Mouse (Mus musculus): ENCODE measurements around the gene Slc8a1. TPM values are rescaled to one million over a fixed set of nuclear protein-coding genes. Genes with fewer than 3 reads are reported as not detected.

Gene Slc8a1
- polyA plus RNA-seq, 1 experiment from 2014 or later, result 6.6 TPM

- ATAC-seq (ENCODE audit: insufficient read depth, low FRiP score), result no peak
- Histone ChIP-seq H3K4me2 (ENCODE audit: low read depth, low read length) (no peak overlapping the region), H3K4me1 (ENCODE audit: control insufficient read depth, insufficient read depth, low read length) (0 out of 2 replicates have a peak, but pooled peaks cover 2% of the 10 kb centered on the region), H3K36me3 (ENCODE audit: control insufficient read depth, insufficient read depth, low read length) (no peaks in the 10 kb centered on the region), H3K9me3 (replicated peaks; ENCODE audit: control insufficient read depth, low read length) (no peaks in the 10 kb centered on the region), H3K27ac (ENCODE audit: low read length) (no peak overlapping the region), H3K9ac (ENCODE audit: low read length) (no peak overlapping the region), H3K4me3 (replicated peaks; ENCODE audit: low read length) (no peak overlapping the region), H3K27me3 (ENCODE audit: control insufficient read depth, insufficient read depth, low read length) (no peaks in the 10 kb centered on the region)
- 86% methylated on average over 12 of the region's 12 CpGs for WGBS
Observed at GRCm38 (mm10) chr17:81542313-81543185, 195.6 kb downstream of the Slc8a1 start.

- Histone ChIP-seq H3K4me2 (ENCODE audit: low read depth, low read length) (no peak overlapping the region), H3K9ac (ENCODE audit: low read length) (no peak overlapping the region), H3K4me1 (ENCODE audit: control insufficient read depth, insufficient read depth, low read length) (0 out of 2 replicates have a peak, but pooled peaks cover 4% of the 10 kb centered on the region), H3K27ac (ENCODE audit: low read length) (no peak overlapping the region), H3K4me3 (replicated peaks; ENCODE audit: low read length) (no peak overlapping the region), H3K36me3 (ENCODE audit: control insufficient read depth, insufficient read depth, low read length) (no peaks in the 10 kb centered on the region), H3K27me3 (ENCODE audit: control insufficient read depth, insufficient read depth, low read length) (no peaks in the 10 kb centered on the region), H3K9me3 (replicated peaks; ENCODE audit: control insufficient read depth, low read length) (no peaks in the 10 kb centered on the region)
- ATAC-seq (ENCODE audit: insufficient read depth, low FRiP score), result no peak
- 58% methylated on average over 9 of the region's 9 CpGs for WGBS
Observed at GRCm38 (mm10) chr17:81538163-81539160, 199.7 kb downstream of the Slc8a1 start.

GRCm38 (mm10) chr17:81536093-81536492 lies 202.1 kb downstream of the Slc8a1 start:
- Histone ChIP-seq H3K9me3 (replicated peaks; ENCODE audit: control insufficient read depth, low read length) (no peaks in the 10 kb centered on the region), H3K4me3 (replicated peaks; ENCODE audit: low read length) (no peak overlapping the region), H3K9ac (ENCODE audit: low read length) (no peak overlapping the region), H3K27ac (ENCODE audit: low read length) (no peak overlapping the region), H3K4me2 (ENCODE audit: low read depth, low read length) (no peak overlapping the region), H3K4me1 (ENCODE audit: control insufficient read depth, insufficient read depth, low read length) (0 out of 2 replicates have a peak, but pooled peaks cover 4% of the 10 kb centered on the region), H3K36me3 (ENCODE audit: control insufficient read depth, insufficient read depth, low read length) (no peaks in the 10 kb centered on the region), H3K27me3 (ENCODE audit: control insufficient read depth, insufficient read depth, low read length) (no peaks in the 10 kb centered on the region)
- 83% methylated on average over 3 of the region's 3 CpGs for WGBS
- no peak for ATAC-seq (ENCODE audit: insufficient read depth, low FRiP score)

GRCm38 (mm10) chr17:81529849-81530248 lies 208.3 kb downstream of the Slc8a1 start:
- 58% methylated on average over 2 of the region's 2 CpGs for WGBS
- Histone ChIP-seq H3K4me2 (ENCODE audit: low read depth, low read length) (no peak overlapping the region), H3K9me3 (replicated peaks; ENCODE audit: control insufficient read depth, low read length) (no peaks in the 10 kb centered on the region), H3K27me3 (ENCODE audit: control insufficient read depth, insufficient read depth, low read length) (no peaks in the 10 kb centered on the region), H3K27ac (ENCODE audit: low read length) (no peak overlapping the region), H3K4me1 (ENCODE audit: control insufficient read depth, insufficient read depth, low read length) (no peaks in the 10 kb centered on the region), H3K9ac (ENCODE audit: low read length) (no peak overlapping the region), H3K36me3 (ENCODE audit: control insufficient read depth, insufficient read depth, low read length) (no peaks in the 10 kb centered on the region), H3K4me3 (replicated peaks; ENCODE audit: low read length) (no peak overlapping the region)
- no peak for ATAC-seq (ENCODE audit: insufficient read depth, low FRiP score)

- no peak overlapping the region for H3K4me3 ChIP-seq (replicated peaks; ENCODE audit: low read length)
- H3K36me3 ChIP-seq (ENCODE audit: control insufficient read depth, insufficient read depth, low read length), result no peaks in the 10 kb centered on the region
- no peak overlapping the region for H3K4me2 ChIP-seq (ENCODE audit: low read depth, low read length)
- ATAC-seq (ENCODE audit: insufficient read depth, low FRiP score), result no peak
- H3K9ac ChIP-seq (ENCODE audit: low read length), result no peak overlapping the region
- WGBS, result 76% methylated on average over 4 of the region's 4 CpGs
- no peaks in the 10 kb centered on the region for H3K27me3 ChIP-seq (ENCODE audit: control insufficient read depth, insufficient read depth, low read length)
- no peak overlapping the region for H3K27ac ChIP-seq (ENCODE audit: low read length)
- H3K4me1 ChIP-seq (ENCODE audit: control insufficient read depth, insufficient read depth, low read length), result no peaks in the 10 kb centered on the region
- H3K9me3 ChIP-seq (replicated peaks; ENCODE audit: control insufficient read depth, low read length), result no peaks in the 10 kb centered on the region
Observed at GRCm38 (mm10) chr17:81528940-81529339, 209.2 kb downstream of the Slc8a1 start.

GRCm38 (mm10) chr17:81526463-81526862 lies 211.7 kb downstream of the Slc8a1 start:
- WGBS, result 88% methylated on average over 3 of the region's 3 CpGs
- no peaks in the 10 kb centered on the region for H3K9me3 ChIP-seq (replicated peaks; ENCODE audit: control insufficient read depth, low read length)
- no peak overlapping the region for H3K4me3 ChIP-seq (replicated peaks; ENCODE audit: low read length)
- no peak for ATAC-seq (ENCODE audit: insufficient read depth, low FRiP score)
- H3K4me2 ChIP-seq (ENCODE audit: low read depth, low read length), result no peak overlapping the region
- H3K36me3 ChIP-seq (ENCODE audit: control insufficient read depth, insufficient read depth, low read length), result no peaks in the 10 kb centered on the region
- H3K27ac ChIP-seq (ENCODE audit: low read length), result no peak overlapping the region
- H3K27me3 ChIP-seq (ENCODE audit: control insufficient read depth, insufficient read depth, low read length), result no peaks in the 10 kb centered on the region
- no peak overlapping the region for H3K9ac ChIP-seq (ENCODE audit: low read length)
- H3K4me1 ChIP-seq (ENCODE audit: control insufficient read depth, insufficient read depth, low read length), result no peaks in the 10 kb centered on the region

GRCm38 (mm10) chr17:81524826-81525225 lies 213.4 kb downstream of the Slc8a1 start:
- Histone ChIP-seq H3K36me3 (ENCODE audit: control insufficient read depth, insufficient read depth, low read length) (no peaks in the 10 kb centered on the region), H3K27ac (ENCODE audit: low read length) (no peak overlapping the region), H3K9me3 (replicated peaks; ENCODE audit: control insufficient read depth, low read length) (no peaks in the 10 kb centered on the region)

GRCm38 (mm10) chr17:81523943-81524342 lies 214.2 kb downstream of the Slc8a1 start:
- Histone ChIP-seq H3K9me3 (replicated peaks; ENCODE audit: control insufficient read depth, low read length) (no peaks in the 10 kb centered on the region), H3K27ac (ENCODE audit: low read length) (no peak overlapping the region), H3K9ac (ENCODE audit: low read length) (no peak overlapping the region), H3K4me1 (ENCODE audit: control insufficient read depth, insufficient read depth, low read length) (no peaks in the 10 kb centered on the region), H3K36me3 (ENCODE audit: control insufficient read depth, insufficient read depth, low read length) (no peaks in the 10 kb centered on the region), H3K4me3 (replicated peaks; ENCODE audit: low read length) (no peak overlapping the region), H3K4me2 (ENCODE audit: low read depth, low read length) (no peak overlapping the region), H3K27me3 (ENCODE audit: control insufficient read depth, insufficient read depth, low read length) (no peaks in the 10 kb centered on the region)
- ATAC-seq (ENCODE audit: insufficient read depth, low FRiP score), result no peak
- WGBS, result 69% methylated on average over 2 of the region's 2 CpGs

More at GRCm38 (mm10) chr17:81524826-81525225, 213.4 kb downstream of the Slc8a1 start:
- H3K4me3 ChIP-seq (replicated peaks; ENCODE audit: low read length), result no peak overlapping the region
- H3K9ac ChIP-seq (ENCODE audit: low read length), result no peak overlapping the region
- no peaks in the 10 kb centered on the region for H3K27me3 ChIP-seq (ENCODE audit: control insufficient read depth, insufficient read depth, low read length)
- H3K4me1 ChIP-seq (ENCODE audit: control insufficient read depth, insufficient read depth, low read length), result no peaks in the 10 kb centered on the region
- 75% methylated on average over 6 of the region's 6 CpGs for WGBS
- H3K4me2 ChIP-seq (ENCODE audit: low read depth, low read length), result no peak overlapping the region
- no peak for ATAC-seq (ENCODE audit: insufficient read depth, low FRiP score)

Data from stomach, embryonic 16.5 days (tissue).